Mouse (Mus musculus): ENCODE results near the gene Hnrnpd. TPM values are rescaled to one million over a fixed set of nuclear protein-coding genes. Genes with fewer than 3 reads are reported as not detected.

Hnrnpd gene
- polyA plus RNA-seq (2014; fragmentation: Nextera tagmentation; extraction: Ambion mirVana) = 274 and 313 TPM in 2 replicates

- no peaks in the 10 kb centered on the region for H3K36me3 ChIP-seq (ENCODE audit: control insufficient read depth, insufficient read depth, low read length)
- peaks cover 5% of the 10 kb centered on the region; the same call in 1 of the 2 replicates for H3K4me1 ChIP-seq (replicated peaks; ENCODE audit: control insufficient read depth, insufficient read depth, low read length)
- DNase-seq (ENCODE audit: low spot score) (peak; percentile 99), ATAC-seq (replicated peaks; ENCODE audit: low FRiP score) (peak; percentile 98)
- no peaks in the 10 kb centered on the region for H3K27me3 ChIP-seq (ENCODE audit: control insufficient read depth, insufficient read depth, low read length)
- H3K4me3 ChIP-seq (ENCODE audit: low read depth, low read length) = peak within 1 kb of the TSS; percentile 97
- under 1% methylated on average over 75 of the region's 97 CpGs for WGBS
- peak within 1 kb of the TSS; percentile 99 for H3K9ac ChIP-seq (ENCODE audit: low read length)
- no peaks in the 10 kb centered on the region for H3K9me3 ChIP-seq (ENCODE audit: control insufficient read depth, low read length)
- peak within 1 kb of the TSS; percentile 72 for H3K4me2 ChIP-seq (ENCODE audit: low read depth, low read length, severe bottlenecking)
- H3K27ac ChIP-seq (ENCODE audit: low read depth, low read length) = peak within 1 kb of the TSS; percentile 98
Observed at GRCm38 (mm10) chr5:99978699-99979442, at the start of gene Hnrnpd, which contains the start of gene 4930524J08Rik. TSS of gene Hnrnpd (minus strand) at chr5:99978938. TSS of gene 4930524J08Rik (plus strand) at chr5:99979061.

- DNase-seq (ENCODE audit: low spot score) (no peak), ATAC-seq (replicated peaks; ENCODE audit: low FRiP score) (no peak)
- Histone ChIP-seq H3K27me3 (ENCODE audit: control insufficient read depth, insufficient read depth, low read length) (no peaks in the 10 kb centered on the region), H3K9me3 (ENCODE audit: control insufficient read depth, low read length) (no peaks in the 10 kb centered on the region), H3K4me2 (ENCODE audit: low read depth, low read length, severe bottlenecking) (no peak overlapping the region), H3K9ac (ENCODE audit: low read length) (no peak overlapping the region), H3K4me3 (ENCODE audit: low read depth, low read length) (no peak overlapping the region), H3K27ac (ENCODE audit: low read depth, low read length) (no peak overlapping the region), H3K4me1 (replicated peaks; ENCODE audit: control insufficient read depth, insufficient read depth, low read length) (no peaks in the 10 kb centered on the region), H3K36me3 (ENCODE audit: control insufficient read depth, insufficient read depth, low read length) (no peaks in the 10 kb centered on the region)
- 83% methylated on average over 1 of the region's 1 CpGs for WGBS
Observed at GRCm38 (mm10) chr5:100024868-100025267, 46.1 kb upstream of the Hnrnpd start.

DNA sequence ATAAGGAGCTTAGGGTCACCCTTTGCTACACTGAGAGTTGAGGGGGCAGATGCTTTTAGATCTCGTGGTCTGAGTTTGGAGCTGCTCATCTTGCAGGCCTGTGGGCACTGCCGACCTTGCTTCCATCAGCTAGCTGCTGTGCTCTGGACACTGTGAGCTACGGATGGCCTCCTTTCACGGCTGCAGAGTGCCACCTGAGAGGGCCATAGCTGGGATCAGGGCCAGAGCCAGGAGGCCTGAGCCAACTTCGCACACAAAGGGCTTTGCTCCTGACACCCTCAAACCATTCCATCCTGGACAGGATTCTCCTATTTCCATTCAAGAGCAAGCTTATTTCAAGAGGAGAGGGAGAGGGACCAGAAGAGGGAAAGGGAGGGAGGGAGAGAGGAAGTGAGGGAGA is 45.7 kb upstream of the Hnrnpd start:
- no peak overlapping the region for H3K9ac ChIP-seq (ENCODE audit: low read length)
- H3K4me1 ChIP-seq (replicated peaks; ENCODE audit: control insufficient read depth, insufficient read depth, low read length) = no peaks in the 10 kb centered on the region
- ATAC-seq (replicated peaks; ENCODE audit: low FRiP score) = no peak
- WGBS = 76% methylated on average over 5 of the region's 5 CpGs
- H3K9me3 ChIP-seq (ENCODE audit: control insufficient read depth, low read length) = no peaks in the 10 kb centered on the region
- H3K4me2 ChIP-seq (ENCODE audit: low read depth, low read length, severe bottlenecking) = no peak overlapping the region
- no peak overlapping the region for H3K4me3 ChIP-seq (ENCODE audit: low read depth, low read length)
- no peak for DNase-seq (ENCODE audit: low spot score)
- H3K27me3 ChIP-seq (ENCODE audit: control insufficient read depth, insufficient read depth, low read length) = no peaks in the 10 kb centered on the region
- H3K36me3 ChIP-seq (ENCODE audit: control insufficient read depth, insufficient read depth, low read length) = no peaks in the 10 kb centered on the region
- H3K27ac ChIP-seq (ENCODE audit: low read depth, low read length) = no peak overlapping the region

- Histone ChIP-seq H3K36me3 (ENCODE audit: control insufficient read depth, insufficient read depth, low read length) (no peaks in the 10 kb centered on the region), H3K9ac (ENCODE audit: low read length) (no peak overlapping the region), H3K27me3 (ENCODE audit: control insufficient read depth, insufficient read depth, low read length) (no peaks in the 10 kb centered on the region), H3K4me2 (ENCODE audit: low read depth, low read length, severe bottlenecking) (no peak overlapping the region), H3K9me3 (ENCODE audit: control insufficient read depth, low read length) (no peaks in the 10 kb centered on the region), H3K4me1 (replicated peaks; ENCODE audit: control insufficient read depth, insufficient read depth, low read length) (no peaks in the 10 kb centered on the region), H3K27ac (ENCODE audit: low read depth, low read length) (no peak overlapping the region), H3K4me3 (ENCODE audit: low read depth, low read length) (no peak overlapping the region)
- ATAC-seq (replicated peaks; ENCODE audit: low FRiP score) = no peak
- no peak for DNase-seq (ENCODE audit: low spot score)
Observed at GRCm38 (mm10) chr5:100020089-100020488, 41.4 kb upstream of the Hnrnpd start.

GRCm38 (mm10) chr5:100012599-100012998 is 33.9 kb upstream of the Hnrnpd start:
- no peaks in the 10 kb centered on the region for H3K9me3 ChIP-seq (ENCODE audit: control insufficient read depth, low read length)
- H3K36me3 ChIP-seq (ENCODE audit: control insufficient read depth, insufficient read depth, low read length) = no peaks in the 10 kb centered on the region
- 94% methylated on average over 9 of the region's 9 CpGs for WGBS
- no peaks in the 10 kb centered on the region for H3K27me3 ChIP-seq (ENCODE audit: control insufficient read depth, insufficient read depth, low read length)
- no peak overlapping the region for H3K4me2 ChIP-seq (ENCODE audit: low read depth, low read length, severe bottlenecking)
- DNase-seq (ENCODE audit: low spot score) = no peak
- H3K9ac ChIP-seq (ENCODE audit: low read length) = no peak overlapping the region
- H3K4me3 ChIP-seq (ENCODE audit: low read depth, low read length) = no peak overlapping the region
- no peak overlapping the region for H3K27ac ChIP-seq (ENCODE audit: low read depth, low read length)
- no peak for ATAC-seq (replicated peaks; ENCODE audit: low FRiP score)
- H3K4me1 ChIP-seq (replicated peaks; ENCODE audit: control insufficient read depth, insufficient read depth, low read length) = no peaks in the 10 kb centered on the region

- no peaks in the 10 kb centered on the region for H3K36me3 ChIP-seq (ENCODE audit: control insufficient read depth, insufficient read depth, low read length)
- H3K27ac ChIP-seq (ENCODE audit: low read depth, low read length) = no peak overlapping the region
- no peak for ATAC-seq (replicated peaks; ENCODE audit: low FRiP score)
- DNase-seq (ENCODE audit: low spot score) = no peak
- no peak overlapping the region for H3K9ac ChIP-seq (ENCODE audit: low read length)
- WGBS = 61% methylated on average over 3 of the region's 3 CpGs
- H3K4me2 ChIP-seq (ENCODE audit: low read depth, low read length, severe bottlenecking) = no peak overlapping the region
- H3K9me3 ChIP-seq (ENCODE audit: control insufficient read depth, low read length) = no peaks in the 10 kb centered on the region
- H3K4me1 ChIP-seq (replicated peaks; ENCODE audit: control insufficient read depth, insufficient read depth, low read length) = no peaks in the 10 kb centered on the region
- H3K4me3 ChIP-seq (ENCODE audit: low read depth, low read length) = no peak overlapping the region
- no peaks in the 10 kb centered on the region for H3K27me3 ChIP-seq (ENCODE audit: control insufficient read depth, insufficient read depth, low read length)
Observed at GRCm38 (mm10) chr5:100008485-100008884, 29.7 kb upstream of the Hnrnpd start.

- H3K36me3 ChIP-seq (ENCODE audit: control insufficient read depth, insufficient read depth, low read length) = no peaks in the 10 kb centered on the region
- WGBS = 83% methylated on average over 4 of the region's 4 CpGs
- no peaks in the 10 kb centered on the region for H3K9me3 ChIP-seq (ENCODE audit: control insufficient read depth, low read length)
- H3K4me3 ChIP-seq (ENCODE audit: low read depth, low read length) = no peak overlapping the region
- H3K27ac ChIP-seq (ENCODE audit: low read depth, low read length) = no peak overlapping the region
- ATAC-seq (replicated peaks; ENCODE audit: low FRiP score) (no peak), DNase-seq (ENCODE audit: low spot score) (no peak)
- no peaks in the 10 kb centered on the region for H3K27me3 ChIP-seq (ENCODE audit: control insufficient read depth, insufficient read depth, low read length)
- no peak overlapping the region for H3K4me2 ChIP-seq (ENCODE audit: low read depth, low read length, severe bottlenecking)
- no peaks in the 10 kb centered on the region for H3K4me1 ChIP-seq (replicated peaks; ENCODE audit: control insufficient read depth, insufficient read depth, low read length)
- no peak overlapping the region for H3K9ac ChIP-seq (ENCODE audit: low read length)
Observed at GRCm38 (mm10) chr5:100007040-100007375, 28.3 kb upstream of the Hnrnpd start.

DNA sequence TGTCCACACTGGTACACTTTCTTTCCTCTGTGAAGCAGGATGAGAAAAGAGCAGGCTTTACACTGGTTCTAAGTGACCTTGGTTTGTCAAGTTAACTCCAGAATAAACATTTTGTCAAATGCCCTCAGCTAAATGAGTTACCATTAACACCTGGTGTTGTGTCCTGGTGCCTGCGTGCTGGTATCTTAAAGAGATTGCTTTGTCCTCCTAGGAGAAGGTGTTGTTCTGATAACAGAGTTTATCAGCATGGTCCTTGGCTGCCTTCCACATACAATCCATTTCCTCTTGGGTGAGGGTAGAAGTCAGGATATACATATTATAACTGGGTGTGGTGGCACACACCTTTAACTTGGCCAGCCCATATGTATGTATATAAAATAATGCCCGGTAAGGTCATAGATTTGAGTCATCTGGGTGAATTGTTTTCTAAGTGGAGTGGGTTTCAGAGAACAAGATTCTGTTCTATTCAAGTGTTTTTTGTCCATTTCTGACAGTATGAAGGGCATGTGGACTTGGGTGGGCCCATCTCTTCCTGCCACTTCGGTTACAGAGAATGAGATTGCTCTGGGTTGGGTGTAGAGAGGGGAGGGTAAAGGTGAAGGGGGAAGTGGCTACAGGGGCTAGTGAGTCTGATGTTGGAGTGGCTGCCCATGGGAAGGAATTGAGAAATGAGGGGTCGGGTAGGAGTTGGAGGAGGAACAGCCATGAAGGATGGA is 27.7 kb upstream of the Hnrnpd start:
- Histone ChIP-seq H3K27me3 (ENCODE audit: control insufficient read depth, insufficient read depth, low read length) (no peaks in the 10 kb centered on the region), H3K4me2 (ENCODE audit: low read depth, low read length, severe bottlenecking) (no peak overlapping the region), H3K4me1 (replicated peaks; ENCODE audit: control insufficient read depth, insufficient read depth, low read length) (no peaks in the 10 kb centered on the region), H3K9ac (ENCODE audit: low read length) (no peak overlapping the region), H3K9me3 (ENCODE audit: control insufficient read depth, low read length) (no peaks in the 10 kb centered on the region), H3K4me3 (ENCODE audit: low read depth, low read length) (no peak overlapping the region), H3K27ac (ENCODE audit: low read depth, low read length) (no peak overlapping the region), H3K36me3 (ENCODE audit: control insufficient read depth, insufficient read depth, low read length) (no peaks in the 10 kb centered on the region)
- ATAC-seq (replicated peaks; ENCODE audit: low FRiP score) = no peak
- 90% methylated on average over 4 of the region's 4 CpGs for WGBS
- DNase-seq (ENCODE audit: low spot score) = no peak

All from forebrain, embryonic 11.5 days (tissue).